Mouse (Mus musculus): ENCODE data around the gene Gse1.

- TF ChIP-seq CHD2 (IDR thresholded peaks at IDR 0.05; ENCODE audit: low read depth, low read length) (no peak), HCFC1 (IDR thresholded peaks at IDR 0.05; ENCODE audit: borderline replicate concordance, insufficient read depth, low read length) (no peak), MAFK (IDR thresholded peaks at IDR 0.05; ENCODE audit: insufficient read depth, low read depth, low read length) (no peak)
These were observed 284.1 kb downstream of the Gse1 start for GRCm38 (mm10) chr8:120512326-120512725.
